Mouse (Mus musculus) adrenal gland, adult 10 weeks (tissue): ENCODE data around the gene Elovl1. TPM values are rescaled to one million over a fixed set of nuclear protein-coding genes. Genes with fewer than 3 reads are reported as not detected.

Experiments
- polyA plus RNA-seq: library from polyadenylated mRNA; stranded (reverse); fragments of 350-450 nt; fragmentation: Illumina TruSeq; extraction: RNeasy Lipid Tissue Mini Kit (QIAGEN cat#74804); gene quantifications from one replicate; pipeline ENCODE4 v1.2.3, GENCODE M21; 2014; ENCODE audit warnings: low read depth, low replicate concordance

Elovl1 gene
- 41.9 TPM for polyA plus RNA-seq

GRCm38 (mm10) chr4:118427768-118428451 lies at the start of gene Elovl1:
Gene Elovl1, plus strand, starts transcription at chr4:118428093.

GRCm38 (mm10) chr4:118409142-118409900 lies 18.6 kb upstream of the Elovl1 start, which contains the start of the genes Szt2 and Med8:
Gene Szt2, minus strand, starts transcription at chr4:118409273.
Gene Med8, plus strand, starts transcription at chr4:118409337.

GRCm38 (mm10) chr4:118436820-118437603 lies 9.1 kb downstream of the Elovl1 start, which contains the start of gene Cdc20:
Gene Cdc20, minus strand, starts transcription at chr4:118437352.

GRCm38 (mm10) chr4:118457345-118457975 lies 29.6 kb downstream of the Elovl1 start, which contains the start of gene Mpl:
Gene Mpl, minus strand, starts transcription at chr4:118457513.

Other genes with a start within 250 kb of the Elovl1 start
- gene Kdm4a, start 248.1 kb upstream of the Elovl1 start, polyA plus RNA-seq, result 4.7 TPM
- 1.3 TPM for gene Ptprf, start 136.7 kb upstream of the Elovl1 start, polyA plus RNA-seq
- 0.52 TPM for gene Szt2, start 18.8 kb upstream of the Elovl1 start, polyA plus RNA-seq
- gene Med8, start 18.8 kb upstream of the Elovl1 start, polyA plus RNA-seq, result 35.1 TPM
- gene Cdc20, start 9.3 kb downstream of the Elovl1 start, polyA plus RNA-seq, result 2.4 TPM
- not detected for gene Mpl, start 29.4 kb downstream of the Elovl1 start, polyA plus RNA-seq
- gene Tie1, start 62.0 kb downstream of the Elovl1 start, polyA plus RNA-seq, result 3.1 TPM
- gene 2610528J11Rik, start 98.9 kb downstream of the Elovl1 start, polyA plus RNA-seq, result not detected
- not detected for gene Tmem125, start 116.0 kb downstream of the Elovl1 start, polyA plus RNA-seq
- gene Cfap57, start 192.7 kb downstream of the Elovl1 start, polyA plus RNA-seq, result not detected
- 22.7 TPM for gene Ebna1bp2, start 192.7 kb downstream of the Elovl1 start, polyA plus RNA-seq
- not detected for gene Olfr62, start 230.9 kb downstream of the Elovl1 start, polyA plus RNA-seq